Mouse (Mus musculus): ENCODE results near the gene Ank2.

GRCm38 (mm10) chr3:127293479-127293874, 205.7 kb downstream of the Ank2 start:
- TF ChIP-seq CTCF (IDR thresholded peaks at IDR 0.05; ENCODE audit: low read depth, low read length) = no peak
- TF ChIP-seq POLR2A (IDR thresholded peaks at IDR 0.05; ENCODE audit: extremely low read depth, insufficient read depth, low read length) = no peak

All from liver, adult 2 months (tissue).